Mouse (Mus musculus) CH12F3 (cell line): ENCODE measurements around the gene Lgmn.

Experiments
- in situ Hi-C: fragments of 300-500 bp; cut with MboI; formaldehyde crosslinking; loops from 2 replicates; pipeline ENCODE4 v1.14.3; 2020; ENCODE audit warnings: low sequenced_read_pairs

Lgmn gene

GRCm38 (mm10) chr12:102355784-102356183, 83.8 kb downstream of the Lgmn start:
- in situ Hi-C loops = no loop called here

- in situ Hi-C loops = no loop called here
Measured at GRCm38 (mm10) chr12:102354126-102354984, 85.3 kb downstream of the Lgmn start.

DNA sequence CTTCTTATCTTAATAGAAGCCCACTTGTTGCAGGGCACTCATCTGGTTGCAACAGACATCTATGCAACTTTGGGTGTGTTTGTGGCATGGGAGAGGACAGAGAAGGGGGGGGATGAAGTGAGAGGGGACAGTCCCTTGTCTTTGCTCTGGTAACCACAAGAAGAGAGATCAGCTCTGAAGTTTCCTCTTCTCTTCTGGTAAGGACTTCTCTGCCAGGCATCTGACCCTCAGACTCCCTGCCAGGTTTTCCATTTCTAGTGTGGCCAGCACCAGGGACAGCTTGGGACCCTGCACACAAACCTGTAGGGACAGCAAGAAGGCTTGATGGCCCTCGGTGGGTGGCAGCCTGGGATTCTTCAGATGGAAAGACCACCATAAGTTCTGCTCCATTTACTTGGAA, 88.6 kb downstream of the Lgmn start:
- in situ Hi-C loops = no loop called here

- in situ Hi-C loops = no loop called here
Measured at GRCm38 (mm10) chr12:102348447-102348846, 91.2 kb downstream of the Lgmn start.

DNA sequence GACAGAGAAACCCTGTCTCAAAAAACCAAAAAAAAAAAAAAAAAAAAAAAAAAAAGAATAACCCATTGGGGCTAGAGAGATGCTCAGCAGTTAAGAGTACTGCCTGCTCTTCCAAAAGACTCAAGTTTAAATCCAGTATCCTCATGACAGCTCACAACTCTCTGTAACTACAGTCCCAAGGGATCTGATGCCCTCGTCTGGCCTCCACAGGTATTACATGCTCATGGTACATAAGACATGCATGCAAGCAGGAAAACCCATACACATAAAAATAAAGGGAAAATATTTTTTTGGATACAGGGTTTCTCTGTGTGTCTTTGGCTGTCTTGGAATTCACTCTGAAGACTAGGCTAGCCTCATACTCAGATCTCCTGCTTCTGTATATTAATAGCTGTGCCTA, 93.1 kb downstream of the Lgmn start:
- in situ Hi-C loops = no loop called here

GRCm38 (mm10) chr12:102345031-102345815, 94.4 kb downstream of the Lgmn start:
- in situ Hi-C loops = no loop called here
